In the genomic region with DNA sequence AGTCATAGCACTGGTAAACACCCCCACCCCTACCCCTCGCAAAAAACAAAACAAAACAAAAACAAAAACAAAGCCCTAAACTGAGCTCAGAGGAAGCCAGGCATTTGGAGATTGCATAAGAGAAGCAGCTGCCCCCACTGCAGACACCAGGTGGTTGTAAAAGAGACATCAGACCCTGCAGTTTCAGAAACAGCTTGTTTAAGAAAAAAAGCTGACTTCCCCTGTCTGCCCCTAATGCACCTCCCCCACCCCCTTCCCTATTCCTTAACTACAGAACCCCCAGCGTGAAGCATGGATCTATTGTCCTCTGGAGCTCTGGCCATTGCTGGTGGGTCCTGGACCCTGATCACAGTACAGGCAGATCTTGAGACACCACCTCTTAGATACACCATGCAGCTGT, we compare ENCODE assay signal across 22 mouse cellular contexts. TPM values are rescaled to one million over a fixed set of nuclear protein-coding genes. Genes with fewer than 3 reads are reported as not detected.
DNase-seq lines count a peak whose midpoint lies in the region; ATAC-seq and TF ChIP-seq lines count a peak whose summit lies in the region.
"Had no signal": no experiment of that assay in that cellular context is flagged by ENCODE, and none has a peak within 500 bp of the region (broad histone marks: within the 10 kb centered on the region; RNA-seq: fewer than 3 reads in every experiment).

No protein-coding gene starts in this region.

- H3K36me3 ChIP-seq in hindbrain, embryonic 10.5 days = peaks cover 34% of the 10 kb centered on the region
- no peaks in the 10 kb centered on the region for H3K36me3 ChIP-seq in hindbrain, postnatal 0 days (ENCODE audit: insufficient read depth, low read length)
- H3K36me3 ChIP-seq in neural tube, embryonic 12.5 days = no peaks in the 10 kb centered on the region
- H3K36me3 ChIP-seq: heart, embryonic 13.5 days; neural tube, embryonic 13.5 days; stomach, embryonic 15.5 days had no signal

- no peaks in the 10 kb centered on the region for H3K27me3 ChIP-seq in hindbrain, embryonic 10.5 days (ENCODE audit: insufficient read depth, poor library complexity, severe bottlenecking)
- H3K27me3 ChIP-seq in hindbrain, postnatal 0 days (ENCODE audit: insufficient read depth, low read length) = no peaks in the 10 kb centered on the region
- H3K27me3 ChIP-seq in neural tube, embryonic 12.5 days (replicated peaks) = no peaks in the 10 kb centered on the region
- H3K27me3 ChIP-seq: heart, embryonic 13.5 days; limb, embryonic 15.5 days; neural tube, embryonic 13.5 days; stomach, embryonic 15.5 days had no signal

- no peak overlapping the region for H3K4me2 ChIP-seq in hindbrain, postnatal 0 days (ENCODE audit: low read depth, low read length)
- H3K4me2 ChIP-seq in neural tube, embryonic 12.5 days (replicated peaks) = no peak overlapping the region
- H3K4me2 ChIP-seq: heart, embryonic 13.5 days; limb, embryonic 15.5 days; neural tube, embryonic 13.5 days; stomach, embryonic 15.5 days had no signal

- H3K4me1 ChIP-seq in hindbrain, embryonic 10.5 days (replicated peaks) = peaks cover 39% of the 10 kb centered on the region
- H3K4me1 ChIP-seq in hindbrain, postnatal 0 days (ENCODE audit: insufficient read depth, low read length) = no peaks in the 10 kb centered on the region
- H3K4me1 ChIP-seq in neural tube, embryonic 12.5 days = peaks cover 20% of the 10 kb centered on the region
- H3K4me1 ChIP-seq: limb, embryonic 15.5 days; stomach, embryonic 15.5 days had no signal

- no peak for TF ChIP-seq CTCF in hindbrain, postnatal 0 days (IDR thresholded peaks at IDR 0.05; ENCODE audit: low read depth)

- ATAC-seq in hindbrain, postnatal 0 days = no peak
- ATAC-seq in neural tube, embryonic 12.5 days (ENCODE audit: low FRiP score, low read depth) = peak; percentile 13; the same call in 1 of the 2 replicates
- ATAC-seq in CD4-positive, CD25-positive, alpha-beta regulatory T cell, adult 4 months = no peak
- ATAC-seq: inflammation-experienced regulatory T-cells, adult 6 months; liver, postnatal 0 days had no signal

- no peaks in the 10 kb centered on the region for H3K9me3 ChIP-seq in hindbrain, embryonic 10.5 days
- H3K9me3 ChIP-seq in hindbrain, postnatal 0 days (ENCODE audit: low read length) = no peaks in the 10 kb centered on the region
- H3K9me3 ChIP-seq in neural tube, embryonic 12.5 days = no peaks in the 10 kb centered on the region
- H3K9me3 ChIP-seq: heart, embryonic 13.5 days; limb, embryonic 15.5 days; neural tube, embryonic 13.5 days; stomach, embryonic 15.5 days had no signal

- peak; percentile 19 for DNase-seq in embryo, embryonic 10.5 days (ENCODE audit: low spot score)
- no peak for DNase-seq in embryo, embryonic 10 days (ENCODE audit: low spot score)
- no peak for DNase-seq in hindbrain, embryonic 10.5 days (ENCODE audit: low spot score)
- DNase-seq in hindbrain, postnatal 0 days (ENCODE audit: low spot score) = no peak
- DNase-seq in A20 (ENCODE audit: low read depth, low spot score) = peak; percentile 76
- no peak for DNase-seq in gastrocnemius, adult 8-10 months (ENCODE audit: low spot score in 2 of 2)
- DNase-seq: adrenal gland, postnatal 14 days; cerebellum, adult 18-20 months; heart, postnatal 4 days; kidney, adult 9 months; kidney, postnatal 36 days; layer of hippocampus, adult 9-11 months; liver, postnatal 0 days; lung, postnatal 14 days; right cerebral cortex, postnatal 14 days had no signal

- no peak overlapping the region for H3K9ac ChIP-seq in hindbrain, postnatal 0 days (replicated peaks; ENCODE audit: low read length)
- H3K9ac ChIP-seq in neural tube, embryonic 12.5 days = no peak overlapping the region
- H3K9ac ChIP-seq: heart, embryonic 13.5 days; limb, embryonic 15.5 days; liver, postnatal 0 days; neural tube, embryonic 13.5 days; stomach, embryonic 15.5 days had no signal

- no peak overlapping the region for H3K4me3 ChIP-seq in hindbrain, embryonic 10.5 days
- H3K4me3 ChIP-seq in hindbrain, postnatal 0 days (ENCODE audit: low read length) = no peak overlapping the region
- no peak overlapping the region for H3K4me3 ChIP-seq in neural tube, embryonic 12.5 days
- H3K4me3 ChIP-seq: heart, embryonic 13.5 days; limb, embryonic 15.5 days; neural tube, embryonic 13.5 days; stomach, embryonic 15.5 days had no signal

- H3K27ac ChIP-seq in hindbrain, embryonic 10.5 days = peak overlapping the region; percentile 66
- no peak overlapping the region for H3K27ac ChIP-seq in hindbrain, postnatal 0 days
- H3K27ac ChIP-seq in neural tube, embryonic 12.5 days = no peak overlapping the region
- H3K27ac ChIP-seq: heart, embryonic 13.5 days; limb, embryonic 15.5 days; neural tube, embryonic 13.5 days; stomach, embryonic 15.5 days had no signal

- WGBS in hindbrain, embryonic 10.5 days = 15% methylated on average over 2 of the region's 2 CpGs
- WGBS in hindbrain, postnatal 0 days = 29% methylated on average over 2 of the region's 2 CpGs
- WGBS in neural tube, embryonic 12.5 days = 9% methylated on average over 2 of the region's 2 CpGs

RNA-seq across cellular contexts. Expression of a gene that starts 21.4 kb away (rescaled TPM):
- polyA plus RNA-seq in hindbrain, embryonic 10.5 days (2016; fragmentation: Nextera tagmentation; extraction: Ambion mirVana) = 6.6 and 6.9 TPM in 2 replicates
- 26.4 and 34.6 TPM in 2 replicates for total RNA-seq in hindbrain, postnatal 0 days (2014; rRNA removed)
- 4.7 TPM in 2 replicates for polyA plus RNA-seq in hindbrain, postnatal 0 days (2015; fragmentation: Nextera tagmentation; extraction: Ambion mirVana)
- 9.0 and 10.0 TPM in 2 replicates for polyA plus RNA-seq in neural tube, embryonic 12.5 days (2016; fragmentation: Nextera tagmentation; extraction: Ambion mirVana)
- total RNA-seq in gastrocnemius, adult 8-10 months (2022) = 1 to 10 TPM; 2.5 to 4.4 (median 4.0) TPM
- polyA plus RNA-seq in CD4-positive, CD25-positive, alpha-beta regulatory T cell, adult 4 months (2017; shearing (Covaris generic)) = 1 to 10 TPM; 3.4 to 4.0 TPM

Comparison
In these comparisons a context has a peak if more than half of its experiments do, and no peak if none do; other contexts are left out.
1. DNase-seq: peak in embryo, embryonic 10.5 days (single experiment) and A20 (single experiment); none in embryo, embryonic 10 days (single experiment), hindbrain, embryonic 10.5 days (single experiment), hindbrain, postnatal 0 days (single experiment) and gastrocnemius, adult 8-10 months (0 of 2).